24 mouse cellular contexts compared by ENCODE assay signal in genomic region chr10:53732324-53732723, GRCm38 (mm10). TPM values are rescaled to one million over a fixed set of nuclear protein-coding genes. Genes with fewer than 3 reads are reported as not detected.
DNase-seq lines count a peak whose midpoint lies in the region; ATAC-seq and TF ChIP-seq lines count a peak whose summit lies in the region.
"Had no signal": no experiment of that assay in that cellular context is flagged by ENCODE, and none has a peak within 500 bp of the region (broad histone marks: within the 10 kb centered on the region; RNA-seq: fewer than 3 reads in every experiment).

No protein-coding gene starts in this region.

- ATAC-seq in lung, embryonic 14.5 days (ENCODE audit: insufficient read depth) = no peak
- no peak for ATAC-seq in midbrain, embryonic 14.5 days (ENCODE audit: low FRiP score, low TSS enrichment)
- no peak for ATAC-seq in monocyte, adult 5-6 weeks (replicated peaks; ENCODE audit: insufficient number of reproducible peaks, low FRiP score, low TSS enrichment, poor library complexity, severe bottlenecking)
- ATAC-seq: forebrain, embryonic 16.5 days; inflammation-experienced regulatory T-cells, adult 6 months; liver, embryonic 12.5 days; midbrain, embryonic 13.5 days had no signal

- WGBS in lung, embryonic 14.5 days = 75% methylated on average over 7 of the region's 7 CpGs
- WGBS in lung, adult 2 months = 59% methylated on average over 7 of the region's 7 CpGs
- 95% methylated on average over 7 of the region's 7 CpGs for WGBS in midbrain, embryonic 14.5 days

- no peak for TF ChIP-seq CTCF in lung, embryonic 14.5 days (IDR thresholded peaks at IDR 0.05; ENCODE audit: low read depth)
- no peak for TF ChIP-seq CTCF in lung, adult 2 months (IDR thresholded peaks at IDR 0.05; ENCODE audit: insufficient read depth, low read length)

- H3K9me3 ChIP-seq in lung, embryonic 14.5 days (ENCODE audit: low read depth, low read length) = no peaks in the 10 kb centered on the region
- H3K9me3 ChIP-seq in midbrain, embryonic 14.5 days (ENCODE audit: control insufficient read depth, low read length) = no peaks in the 10 kb centered on the region
- H3K9me3 ChIP-seq: heart, embryonic 13.5 days; liver, embryonic 12.5 days; lung, embryonic 15.5 days; midbrain, embryonic 13.5 days had no signal

- no peak for TF ChIP-seq POLR2A in lung, adult 2 months (IDR thresholded peaks at IDR 0.05; ENCODE audit: borderline replicate concordance, extremely low read depth, low read depth, low read length)

- no peak overlapping the region for H3K27ac ChIP-seq in lung, embryonic 14.5 days (ENCODE audit: low read depth)
- no peak overlapping the region for H3K27ac ChIP-seq in midbrain, embryonic 14.5 days (replicated peaks; ENCODE audit: low read depth, low read length)
- H3K27ac ChIP-seq: heart, embryonic 13.5 days; liver, embryonic 12.5 days; lung, embryonic 15.5 days; midbrain, embryonic 13.5 days had no signal

- H3K4me2 ChIP-seq in lung, embryonic 14.5 days = no peak overlapping the region
- no peak overlapping the region for H3K4me2 ChIP-seq in midbrain, embryonic 14.5 days (ENCODE audit: low read length)
- H3K4me2 ChIP-seq: heart, embryonic 13.5 days; liver, embryonic 12.5 days; lung, embryonic 15.5 days; midbrain, embryonic 13.5 days had no signal

- no peak overlapping the region for H3K4me3 ChIP-seq in lung, embryonic 14.5 days (ENCODE audit: low read depth, low read length)
- no peak overlapping the region for H3K4me3 ChIP-seq in lung, adult 2 months (replicated peaks; ENCODE audit: extremely low read depth, low read depth, low read length)
- no peak overlapping the region for H3K4me3 ChIP-seq in midbrain, embryonic 14.5 days (replicated peaks; ENCODE audit: low read depth, low read length)
- H3K4me3 ChIP-seq: heart, embryonic 13.5 days; liver, embryonic 12.5 days; lung, embryonic 15.5 days; midbrain, embryonic 13.5 days had no signal

- no peaks in the 10 kb centered on the region for H3K4me1 ChIP-seq in lung, embryonic 14.5 days (ENCODE audit: insufficient read depth)
- H3K4me1 ChIP-seq in lung, adult 2 months (ENCODE audit: control insufficient read depth, insufficient read depth, low read length) = no peaks in the 10 kb centered on the region; the same call in 1 of the 2 replicates
- no peaks in the 10 kb centered on the region for H3K4me1 ChIP-seq in midbrain, embryonic 14.5 days (ENCODE audit: control insufficient read depth, insufficient read depth, low read length)
- H3K4me1 ChIP-seq: liver, embryonic 12.5 days; lung, embryonic 15.5 days; midbrain, embryonic 13.5 days had no signal

- H3K27me3 ChIP-seq in lung, embryonic 14.5 days (ENCODE audit: insufficient read depth, low read length) = no peaks in the 10 kb centered on the region
- no peaks in the 10 kb centered on the region for H3K27me3 ChIP-seq in midbrain, embryonic 14.5 days (ENCODE audit: control insufficient read depth, insufficient read depth, low read length)
- H3K27me3 ChIP-seq: CH12.LX; heart, embryonic 13.5 days; liver, embryonic 12.5 days; lung, embryonic 15.5 days; midbrain, embryonic 13.5 days had no signal

- intact Hi-C loops in heart, postnatal 10 days (cut with DNase I) = no loop called here

- peak; percentile 13 for DNase-seq in heart, postnatal 10 days
- DNase-seq in heart, adult 18-20 months = no peak
- peak; percentile 10 for DNase-seq in lung, embryonic 14.5 days
- no peak for DNase-seq in lung, adult 2 months
- DNase-seq in kidney, adult 8-10 months = peak; percentile 77 to 87
- DNase-seq in kidney, postnatal 36 days = peak; percentile 78 to 90
- DNase-seq in midbrain, embryonic 14.5 days = no peak
- DNase-seq: cerebellum, adult 18-20 months; cerebellum, postnatal 25 days; embryo, embryonic 11 days; gastrocnemius, postnatal 36 days; left cerebral cortex, postnatal 4 days; right cerebral cortex, postnatal 4 days; thymus, adult 2 months had no signal

- H3K9ac ChIP-seq in lung, embryonic 14.5 days = no peak overlapping the region
- no peak overlapping the region for H3K9ac ChIP-seq in midbrain, embryonic 14.5 days (replicated peaks; ENCODE audit: low read length)
- H3K9ac ChIP-seq: heart, embryonic 13.5 days; liver, embryonic 12.5 days; lung, embryonic 15.5 days; midbrain, embryonic 13.5 days had no signal

- no peaks in the 10 kb centered on the region for H3K36me3 ChIP-seq in lung, embryonic 14.5 days (ENCODE audit: insufficient read depth)
- no peaks in the 10 kb centered on the region for H3K36me3 ChIP-seq in midbrain, embryonic 14.5 days (ENCODE audit: control insufficient read depth, insufficient read depth, low read length)
- H3K36me3 ChIP-seq: heart, embryonic 13.5 days; liver, embryonic 12.5 days; lung, embryonic 15.5 days; midbrain, embryonic 13.5 days had no signal

RNA-seq across cellular contexts. Expression of gene Fam184a, which starts 18.6 kb away (rescaled TPM):
- 1 to 10 TPM; 1.2 to 5.8 TPM for total RNA-seq in heart, postnatal 10 days (2021)
- total RNA-seq in heart, adult 18-20 months (2021) = 1 to 10 TPM in 1 of 2 experiments, under 1 TPM in 1; 0.85 to 1.5 TPM
- 3.1 and 4.9 TPM in 2 replicates for polyA plus RNA-seq in lung, embryonic 14.5 days (2014; fragmentation: Nextera tagmentation; extraction: Ambion mirVana)
- polyA plus RNA-seq in lung, adult 2 months (2012; rRNA removed) = 2.8 and 4.1 TPM in 2 replicates
- polyA plus RNA-seq in midbrain, embryonic 14.5 days (2014; fragmentation: Nextera tagmentation; extraction: Ambion mirVana) = 13.6 and 16.7 TPM in 2 replicates
- 3.4 to 14.7 TPM (median 7.1 TPM) in 3 replicates for total RNA-seq in monocyte, adult 5-6 weeks (2017)
- total RNA-seq: CH12.LX; MEL; neutrophil, adult 5-6 weeks had no signal
- polyA plus RNA-seq: inflammation-experienced regulatory T-cells, adult 6 months had no signal

Comparison
In these comparisons a context has a peak if more than half of its experiments do, and no peak if none do; other contexts are left out.
1. DNase-seq: peak in heart, postnatal 10 days (2 of 2), lung, embryonic 14.5 days (single experiment), kidney, adult 8-10 months (2 of 2) and kidney, postnatal 36 days (2 of 2); none in heart, adult 18-20 months (0 of 2), lung, adult 2 months (single experiment) and midbrain, embryonic 14.5 days (single experiment).